Mouse (Mus musculus) ES-E14 (cell line): ENCODE measurements at regions not wholly inside any gene's neighbourhood (a gene's known extent, or its start where the extent isn't known, plus 50 kb on each side); places are given as distances from the start of the nearest gene placed in this dataset.

Source experiments
- DNase-seq: peaks from one replicate; pipeline ENCODE4 v3.0.0-alpha.2; 2013; ENCODE audit warnings: low read depth, low spot score
- H3K27ac ChIP-seq: 2 replicates; pipeline ENCODE4 v1.5.1; 2012; ENCODE audit warnings: low read depth, mild to moderate bottlenecking, low read length, moderate library complexity, mixed read lengths; ENCODE audit not compliant: poor library complexity, insufficient read depth, severe bottlenecking
- H3K36me3 ChIP-seq: 2 replicates; pipeline ENCODE4 v1.6.1; 2012; ENCODE audit warnings: mild to moderate bottlenecking, low read length, moderate library complexity, mixed read lengths; ENCODE audit not compliant: control insufficient read depth, poor library complexity, insufficient read depth, severe bottlenecking
- H3K4me1 ChIP-seq, 2 experiments: fragments of 150-350 bp in 1 of 2; sonication (generic) in 1 of 2; 2 replicates each; pipeline ENCODE4 v1.6.1; 2012; ENCODE audit warnings: low read length in 2 of 2, mild to moderate bottlenecking in 1 of 2, mixed read lengths in 1 of 2; ENCODE audit not compliant: control insufficient read depth in 2 of 2, insufficient read depth in 2 of 2, poor library complexity in 1 of 2
- H3K4me3 ChIP-seq, 2 experiments: fragments of 150-350 bp in 1 of 2; sonication (generic) in 1 of 2; 2 replicates each; pipeline ENCODE4 v1.5.1; 2012; ENCODE audit warnings: low read length in 2 of 2, low read depth in 1 of 2, mild to moderate bottlenecking in 1 of 2, mixed read lengths in 1 of 2; ENCODE audit not compliant: insufficient read depth in 1 of 2, poor library complexity in 1 of 2, severe bottlenecking in 1 of 2
- H3K9ac ChIP-seq: 2 replicates; pipeline ENCODE4 v1.6.1; 2012; ENCODE audit warnings: low read depth, mild to moderate bottlenecking, low read length, mixed read lengths; ENCODE audit not compliant: poor library complexity, insufficient read depth, severe bottlenecking
- H3K9me3 ChIP-seq: fragments of 150-350 bp; sonication (generic); 2 replicates; pipeline ENCODE4 v1.6.1; 2012; ENCODE audit warnings: low read depth, mild to moderate bottlenecking, low read length; ENCODE audit not compliant: control insufficient read depth, insufficient read depth
- CHD2 ChIP-seq: IDR thresholded peaks from 2 replicates; pipeline ENCODE4 v1.6.1; 2014; ENCODE audit warnings: mild to moderate bottlenecking, low read depth, low read length, inconsistent platforms
- HCFC1 ChIP-seq: IDR thresholded peaks from 2 replicates; pipeline ENCODE4 v1.6.1; 2012; ENCODE audit warnings: low read length, inconsistent platforms, borderline replicate concordance; ENCODE audit not compliant: insufficient read depth
- MAFK ChIP-seq: IDR thresholded peaks from 2 replicates; pipeline ENCODE4 v1.6.1; 2014; ENCODE audit warnings: mild to moderate bottlenecking, low read depth, low read length, inconsistent platforms; ENCODE audit not compliant: insufficient read depth
- ZC3H11A ChIP-seq: IDR thresholded peaks from 2 replicates; pipeline ENCODE4 v1.6.1; 2012; ENCODE audit warnings: low read depth, mild to moderate bottlenecking, inconsistent platforms, low read length, borderline replicate concordance
- ZNF384 ChIP-seq: IDR thresholded peaks from 2 replicates; pipeline ENCODE4 v1.6.1; 2012; ENCODE audit warnings: low read depth, low read length, inconsistent platforms
- in situ Hi-C, 2 experiments: fragments of 600-800 bp; cut with MboI; formaldehyde crosslinking; loops; one replicate each; pipeline ENCODE4 v1.15.1; 2025; ENCODE audit warnings: low sequenced_read_pairs in 2 of 2, inconsistent platforms in 1 of 2; ENCODE audit not compliant: unreplicated experiment in 2 of 2

GRCm38 (mm10) chr3:128226503-128226902, 330.4 kb upstream of the Fam241a start:
- Histone ChIP-seq H3K4me3 (no peak overlapping the region), H3K9ac (no peak overlapping the region), H3K36me3 (no peaks in the 10 kb centered on the region), H3K9me3 (no peaks in the 10 kb centered on the region), H3K4me1 (no peaks in the 10 kb centered on the region), H3K27ac (no peak overlapping the region)
- TF ChIP-seq ZNF384 (no peak), ZC3H11A (no peak), CHD2 (no peak), MAFK (no peak), HCFC1 (no peak)
- DNase-seq = no peak
- in situ Hi-C loops = no loop called here

GRCm38 (mm10) chr3:128222344-128222743, 326.2 kb upstream of the Fam241a start:
- Histone ChIP-seq H3K9ac (no peak overlapping the region), H3K4me3 (no peak overlapping the region), H3K4me1 (no peaks in the 10 kb centered on the region), H3K36me3 (no peaks in the 10 kb centered on the region), H3K27ac (no peak overlapping the region), H3K9me3 (no peaks in the 10 kb centered on the region)
- no peak for TF ChIP-seq MAFK
- no peak for TF ChIP-seq ZC3H11A
- TF ChIP-seq CHD2 = no peak
- TF ChIP-seq HCFC1 = no peak
- no peak for TF ChIP-seq ZNF384
- in situ Hi-C loops = no loop called here
- no peak for DNase-seq

GRCm38 (mm10) chr3:128221625-128222024, 325.5 kb upstream of the Fam241a start:
- Histone ChIP-seq H3K36me3 (no peaks in the 10 kb centered on the region), H3K4me3 (no peak overlapping the region), H3K9ac (no peak overlapping the region), H3K9me3 (no peaks in the 10 kb centered on the region), H3K4me1 (no peaks in the 10 kb centered on the region), H3K27ac (no peak overlapping the region)
- no peak for DNase-seq
- no peak for TF ChIP-seq HCFC1
- no peak for TF ChIP-seq ZC3H11A
- TF ChIP-seq CHD2 = no peak
- no peak for TF ChIP-seq ZNF384
- TF ChIP-seq MAFK = no peak
- in situ Hi-C loops = no loop called here

GRCm38 (mm10) chr3:128220776-128221550, 324.8 kb upstream of the Fam241a start:
- no peaks in the 10 kb centered on the region for H3K4me1 ChIP-seq
- no peak overlapping the region for H3K27ac ChIP-seq
- no peak overlapping the region for H3K4me3 ChIP-seq
- in situ Hi-C loops = no loop called here
- no peaks in the 10 kb centered on the region for H3K36me3 ChIP-seq
- H3K9ac ChIP-seq = no peak overlapping the region
- no peak for TF ChIP-seq ZNF384
- TF ChIP-seq MAFK = no peak
- H3K9me3 ChIP-seq = no peaks in the 10 kb centered on the region
- DNase-seq = no peak
